Mouse (Mus musculus) embryo, embryonic 10 days (tissue): ENCODE data around the gene Ankrd11.

Experiments used
- DNase-seq: peaks from one replicate; pipeline ENCODE4 v3.0.0-alpha.2; 2015; ENCODE audit warnings: low spot score

Gene Ankrd11

GRCm38 (mm10) chr8:122925939-122926722, 115.9 kb downstream of the Ankrd11 start:
- no peak for DNase-seq

DNA sequence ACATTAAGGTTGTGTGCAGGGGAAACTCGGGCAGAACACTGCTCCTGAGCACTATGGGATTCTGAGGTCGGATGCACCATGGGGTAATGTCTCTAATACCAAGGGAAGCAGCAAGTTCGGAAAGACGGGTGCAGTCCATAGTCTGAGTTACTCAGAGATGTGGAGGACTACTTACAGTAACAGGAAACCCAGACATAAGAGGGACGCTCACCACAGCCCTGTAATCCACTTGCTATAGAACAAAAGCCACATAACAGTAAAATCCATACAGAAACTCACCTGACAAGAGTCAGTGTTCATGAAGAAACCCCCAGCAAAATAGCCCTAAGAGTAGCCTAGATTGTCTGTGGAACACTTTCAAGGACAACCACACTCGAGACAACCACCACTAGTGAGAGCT, 118.0 kb downstream of the Ankrd11 start:
- DNase-seq, result no peak

DNA sequence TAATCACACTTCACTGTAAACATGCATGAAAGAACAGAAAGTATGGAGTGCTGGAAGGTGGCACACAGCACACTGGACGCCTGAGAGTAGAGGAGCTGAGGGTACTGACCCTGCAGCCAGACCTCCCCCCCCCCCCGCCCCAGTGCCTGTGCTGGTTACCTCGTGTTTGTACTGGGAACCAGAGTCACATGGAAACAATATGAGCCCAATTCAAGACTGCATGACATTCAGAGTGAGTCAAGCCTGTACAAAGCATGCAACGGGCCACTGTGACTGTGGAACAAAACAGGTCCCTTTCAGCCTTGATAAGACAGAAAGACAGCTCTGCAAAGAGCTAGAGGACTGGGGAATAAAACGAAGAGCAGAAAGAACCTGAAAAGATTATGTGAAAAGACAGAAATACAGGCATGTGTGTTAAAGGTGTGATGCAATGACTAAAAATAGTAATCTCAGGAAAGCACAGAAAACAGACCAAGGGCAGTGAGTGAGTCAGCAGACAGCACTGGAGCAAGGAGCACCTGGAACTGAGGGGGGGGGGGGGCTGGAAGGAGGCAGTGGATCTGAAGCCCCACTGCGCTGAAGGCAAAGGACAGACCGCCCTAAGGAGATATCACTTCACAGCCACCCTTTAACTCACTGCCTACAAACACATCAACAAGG, 118.5 kb downstream of the Ankrd11 start:
- no peak for DNase-seq

- DNase-seq, result no peak
Measured at GRCm38 (mm10) chr8:122922945-122923344, 119.1 kb downstream of the Ankrd11 start.

DNA sequence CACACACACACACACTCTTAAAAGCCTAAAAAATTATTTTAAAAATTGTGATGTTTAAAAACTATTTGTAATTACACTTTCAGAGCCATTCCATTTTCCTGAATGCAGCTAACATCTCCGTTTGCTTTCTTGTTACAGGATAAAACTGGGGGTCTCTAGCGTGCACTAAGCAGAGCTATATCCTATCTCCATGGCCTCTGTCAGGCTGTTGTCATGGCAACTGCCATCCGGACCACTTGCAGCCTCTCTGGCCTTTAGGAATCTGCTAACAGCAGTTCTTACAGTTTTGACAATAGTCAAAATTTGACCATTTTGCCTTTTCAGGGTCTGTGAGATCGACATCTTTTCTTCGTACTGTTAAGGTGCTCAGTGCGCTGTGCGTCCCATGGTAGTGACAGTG, 121.2 kb downstream of the Ankrd11 start:
- DNase-seq, result no peak

DNA sequence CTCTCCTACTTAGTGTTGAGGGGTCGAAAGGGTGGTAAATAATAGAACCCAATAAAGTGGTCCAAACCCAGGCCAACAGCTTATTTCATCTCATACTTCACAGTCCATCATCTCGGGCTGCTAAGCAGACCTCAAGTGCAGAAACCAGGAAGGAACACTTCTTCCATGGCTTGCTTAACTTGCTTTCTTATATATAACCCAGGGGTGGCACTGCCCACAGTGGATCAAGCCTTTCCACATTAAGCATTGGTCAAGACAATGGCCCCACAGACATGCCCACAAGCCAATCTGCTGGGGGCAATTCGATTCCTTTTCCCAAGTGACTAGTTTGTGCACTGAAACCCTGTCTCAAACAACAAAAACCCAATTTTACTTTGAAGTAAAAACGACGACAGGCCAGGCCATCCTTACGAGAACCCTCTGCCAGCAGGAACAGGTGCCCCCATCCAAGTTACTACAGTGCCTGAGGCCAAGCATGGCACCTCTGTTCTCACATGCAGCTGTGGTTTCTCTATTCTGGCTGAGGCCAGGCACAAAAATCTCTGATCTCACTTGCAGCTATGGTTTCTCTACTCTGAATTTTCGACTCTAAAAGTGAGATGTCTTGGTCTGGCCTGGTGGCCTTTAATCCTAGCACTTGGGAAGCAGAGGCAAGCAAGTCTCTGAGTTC, 123.5 kb downstream of the Ankrd11 start:
- no peak for DNase-seq

DNA sequence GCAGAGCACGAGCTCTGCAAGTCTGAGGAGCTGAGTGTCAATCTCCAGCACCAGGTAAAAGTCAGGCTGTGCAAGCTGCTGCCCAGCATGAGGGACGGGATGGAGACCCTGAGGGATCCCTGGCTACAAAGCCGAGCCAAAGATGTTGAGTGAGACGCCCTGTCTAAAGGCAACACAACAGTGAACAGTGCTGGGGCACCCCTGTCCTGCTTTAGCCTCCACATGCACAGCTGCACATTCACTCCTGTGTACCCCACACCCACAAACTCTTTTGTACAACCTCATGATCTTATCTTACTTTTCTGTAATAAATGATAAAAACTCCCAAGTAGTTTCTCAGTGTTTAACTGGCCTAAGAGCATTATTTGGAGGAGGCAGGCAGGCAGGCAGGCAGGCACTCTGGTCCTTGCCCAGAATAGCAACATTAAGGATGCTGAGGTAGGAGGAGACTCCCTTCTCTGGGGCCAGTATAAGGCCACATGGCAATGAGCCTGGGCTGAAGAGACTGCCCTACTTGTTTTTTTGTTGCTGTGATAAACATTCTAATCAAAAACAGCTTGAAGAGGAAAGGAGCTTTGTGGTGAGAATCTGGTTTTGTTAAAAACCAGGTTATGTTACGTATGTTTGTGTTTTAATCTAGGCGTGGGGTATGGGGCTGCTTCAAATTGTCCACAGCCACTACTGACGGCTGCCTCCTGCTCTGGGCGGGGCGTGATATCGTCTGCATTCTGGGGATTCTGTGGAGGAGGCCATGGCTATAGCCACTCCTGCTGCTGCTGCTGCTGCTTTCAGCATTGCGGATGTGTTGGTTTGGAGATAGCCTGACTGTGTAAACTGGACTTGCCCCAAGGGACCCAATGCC, 124.3 kb downstream of the Ankrd11 start:
- peak; percentile 32 for DNase-seq

DNA sequence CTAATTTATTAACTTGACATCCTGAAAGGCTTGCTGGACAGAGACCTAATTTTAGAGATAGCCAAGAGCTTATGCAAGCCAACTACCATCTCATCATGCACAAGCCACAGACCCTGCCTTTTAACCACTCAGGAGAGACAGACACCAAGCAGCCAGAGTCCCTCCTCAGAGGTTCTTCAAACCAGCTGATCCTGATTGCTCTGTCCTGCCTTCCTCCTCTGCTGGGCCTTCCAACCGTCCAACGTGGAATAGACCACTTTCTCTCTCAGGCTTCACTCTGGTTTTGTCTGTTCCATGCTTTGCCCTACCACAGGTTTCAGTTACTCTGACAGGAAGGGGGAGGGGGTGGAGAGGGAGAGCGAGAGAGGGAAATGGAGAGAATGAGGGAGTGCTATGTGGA, 125.3 kb downstream of the Ankrd11 start:
- no peak for DNase-seq

- DNase-seq, result no peak
Measured at GRCm38 (mm10) chr8:122912871-122913270, 129.2 kb downstream of the Ankrd11 start.

- DNase-seq, result no peak
Measured at GRCm38 (mm10) chr8:122912150-122912549, 129.9 kb downstream of the Ankrd11 start.

DNA sequence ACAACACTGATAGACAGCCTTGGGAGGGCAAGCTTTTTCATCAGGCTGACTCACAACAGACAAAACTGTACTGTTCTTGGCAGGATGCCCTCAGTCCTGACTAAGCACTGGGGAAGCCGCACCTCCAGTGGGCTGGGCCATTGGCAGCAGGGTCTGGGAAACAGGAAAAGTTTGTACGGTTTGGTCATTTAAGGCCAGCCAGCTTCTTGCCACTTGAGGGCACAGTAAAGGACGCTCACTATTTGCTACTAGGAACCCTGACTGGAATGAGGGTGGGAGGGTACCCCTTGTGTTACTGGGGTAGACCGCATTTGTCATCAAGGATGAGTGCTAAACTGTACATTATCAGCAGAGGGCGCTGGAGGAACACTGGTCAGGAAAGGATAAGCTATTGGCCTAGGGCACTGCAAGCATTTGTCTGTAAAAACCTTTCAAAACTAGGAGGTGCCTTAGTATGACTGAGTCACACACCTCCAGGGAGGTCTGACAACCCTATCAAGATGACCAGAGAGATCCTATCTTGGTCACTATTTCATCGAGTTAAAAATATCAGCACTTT, 135.5 kb downstream of the Ankrd11 start:
- peak; percentile 86 for DNase-seq

- no peak for DNase-seq
Measured at GRCm38 (mm10) chr8:122905346-122905745, 136.7 kb downstream of the Ankrd11 start.

DNA sequence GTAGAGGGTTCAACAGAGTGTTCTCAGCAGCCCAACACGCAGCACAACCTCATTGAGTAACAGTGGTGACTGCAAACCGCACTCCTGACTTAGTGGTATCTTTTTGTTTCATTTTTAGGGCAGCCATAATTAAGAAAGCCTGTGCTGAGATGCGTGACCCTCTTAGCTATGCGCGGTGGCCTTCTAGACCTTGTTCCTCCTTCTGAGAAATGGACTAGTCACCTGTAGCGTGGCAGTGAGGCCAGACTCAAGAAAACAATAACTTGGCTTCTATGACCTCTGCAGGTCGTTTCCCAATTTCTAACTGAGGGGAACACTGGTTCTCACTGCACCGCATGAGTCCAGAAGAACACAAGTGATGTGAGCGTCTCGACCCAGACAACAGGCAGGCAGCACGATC, 137.6 kb downstream of the Ankrd11 start:
- no peak for DNase-seq

DNA sequence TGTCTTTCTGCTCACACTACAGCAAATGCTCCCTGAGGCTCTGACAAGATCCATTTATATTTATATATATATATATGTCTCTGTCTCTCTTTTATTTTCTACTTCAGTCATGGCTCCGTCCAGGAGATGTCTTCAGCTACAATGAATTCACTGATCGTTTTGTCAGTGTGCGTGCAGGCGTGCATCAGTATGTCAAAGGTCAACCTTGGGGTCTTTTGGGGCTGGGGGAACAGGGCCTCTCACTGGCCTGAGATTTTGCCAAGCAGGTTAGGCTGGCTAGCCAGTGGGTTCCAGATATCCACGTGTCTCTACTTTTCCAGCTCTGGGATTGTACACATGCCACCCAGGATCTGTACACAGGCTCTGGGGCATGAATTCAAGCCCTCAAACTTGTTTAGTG, 139.1 kb downstream of the Ankrd11 start:
- peak; percentile 60 for DNase-seq

GRCm38 (mm10) chr8:122902581-122902980, 139.5 kb downstream of the Ankrd11 start:
- DNase-seq, result no peak

GRCm38 (mm10) chr8:122901892-122902515, 140.1 kb downstream of the Ankrd11 start:
- DNase-seq, result no peak

DNA sequence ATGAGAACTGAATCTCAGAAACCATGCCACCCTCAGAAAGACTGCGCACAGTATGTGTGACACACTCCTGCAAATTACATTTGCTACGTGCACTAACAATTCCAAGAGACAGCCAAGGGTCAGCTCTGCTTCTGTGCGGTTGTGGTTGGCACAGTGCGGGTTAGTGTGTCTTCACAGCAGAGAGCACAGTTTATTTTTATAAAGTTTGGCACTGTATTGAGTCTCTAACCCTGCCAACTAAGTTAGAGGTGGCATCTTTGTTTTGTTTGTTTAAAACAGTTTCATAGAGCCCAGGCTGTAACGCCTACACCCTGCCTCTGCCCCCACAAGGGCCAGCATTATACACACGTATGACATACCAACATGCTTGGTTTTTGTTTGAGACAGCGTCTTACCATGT, 140.6 kb downstream of the Ankrd11 start:
- no peak for DNase-seq

GRCm38 (mm10) chr8:122899085-122899484, 143.0 kb downstream of the Ankrd11 start:
- no peak for DNase-seq

DNA sequence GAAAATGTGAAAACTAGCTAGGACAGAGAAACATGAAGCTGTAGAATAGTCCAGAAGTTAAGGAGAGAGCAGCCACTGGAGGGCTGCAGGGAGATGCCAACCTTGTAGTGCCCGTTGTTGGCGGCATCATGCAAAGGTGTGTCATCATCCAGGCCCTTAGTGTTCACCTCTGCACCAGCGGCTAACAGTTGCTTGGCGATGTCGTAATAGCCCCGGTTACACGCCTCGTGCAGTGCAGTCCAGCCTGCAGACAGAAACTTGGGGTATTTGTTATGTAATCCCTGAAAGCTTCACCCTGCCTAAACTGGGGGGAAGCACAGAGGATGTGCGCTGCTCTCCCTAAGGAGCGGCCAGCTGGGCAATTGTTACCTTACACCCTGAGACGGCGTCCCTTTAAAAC, 143.6 kb downstream of the Ankrd11 start:
- no peak for DNase-seq

DNA sequence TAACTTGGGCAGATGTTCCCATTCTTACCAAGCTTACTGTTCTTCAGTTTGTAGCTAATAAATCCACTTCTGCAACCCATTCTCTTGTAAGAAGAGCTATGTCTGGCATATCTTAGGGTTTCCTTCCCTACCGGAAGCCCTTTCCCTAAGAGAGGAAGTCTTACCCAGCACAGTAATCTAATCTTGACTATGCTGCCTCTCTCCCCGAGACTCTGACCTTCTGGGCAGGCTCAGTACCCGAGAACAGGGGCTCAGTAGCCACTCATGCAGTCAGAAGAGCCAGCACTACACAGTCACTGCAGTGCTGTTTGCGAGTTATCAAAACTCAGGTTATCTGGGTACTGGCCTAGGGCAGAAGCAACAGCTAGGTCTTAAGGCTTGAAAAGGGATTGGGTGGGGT, 144.1 kb downstream of the Ankrd11 start:
- DNase-seq, result no peak

GRCm38 (mm10) chr8:122897200-122897599, 144.9 kb downstream of the Ankrd11 start:
- no peak for DNase-seq
